Mouse (Mus musculus) bone marrow, adult 2 months (tissue): ENCODE results near the gene Tdrkh.

ENCODE experiments used
- CTCF ChIP-seq: fragments of 200-500 bp; IDR thresholded peaks from 2 replicates; pipeline ENCODE4 v1.5.1; 2011; ENCODE audit warnings: low read length, control low read depth; ENCODE audit not compliant: control insufficient read depth, insufficient read depth
- POLR2A ChIP-seq: fragments of 200-500 bp; IDR thresholded peaks from 2 replicates; pipeline ENCODE4 v1.6.1; 2011; ENCODE audit warnings: low read depth, mild to moderate bottlenecking, control low read depth, low read length, borderline replicate concordance; ENCODE audit not compliant: control insufficient read depth

DNA sequence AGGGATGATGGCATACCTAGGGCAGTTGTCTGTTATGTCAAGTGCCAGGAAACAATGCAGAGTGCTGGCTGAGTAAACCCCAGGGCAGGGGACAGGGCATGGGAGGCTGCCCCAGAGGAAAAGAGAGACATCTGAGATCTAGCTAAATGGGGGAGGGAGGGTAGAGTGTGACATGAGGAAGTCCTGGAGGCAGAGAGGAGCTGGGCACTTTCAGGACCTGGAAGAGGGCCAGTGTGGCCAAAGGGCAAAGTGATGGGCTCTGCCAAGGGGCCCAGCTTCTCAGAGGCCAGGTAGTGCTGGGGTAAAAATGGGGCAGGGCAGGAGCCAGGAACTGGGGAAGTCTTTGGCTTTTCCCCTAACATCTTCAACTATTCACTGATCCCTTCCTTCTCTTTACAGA lies 38.4 kb upstream of the Tdrkh start:
- TF ChIP-seq CTCF, result no peak
- TF ChIP-seq POLR2A, result no peak
